Mouse (Mus musculus) thymus, adult 2 months (tissue): ENCODE data around the gene Gfer. TPM values are rescaled to one million over a fixed set of nuclear protein-coding genes. Genes with fewer than 3 reads are reported as not detected.

Experiments used
- DNase-seq: peaks from one replicate; pipeline ENCODE4 v3.0.0; 2021
- H3K27ac ChIP-seq: fragments of 200-500 bp; 2 replicates; pipeline ENCODE4 v1.5.1; 2012; ENCODE audit warnings: low read length, control low read depth; ENCODE audit not compliant: control insufficient read depth, insufficient read depth
- H3K27me3 ChIP-seq: fragments of 200-500 bp; 2 replicates; pipeline ENCODE4 v1.6.1; 2012; ENCODE audit warnings: mild to moderate bottlenecking, low read length, moderate library complexity, mixed read lengths; ENCODE audit not compliant: control insufficient read depth, insufficient read depth
- H3K36me3 ChIP-seq: fragments of 200-500 bp; 2 replicates; pipeline ENCODE4 v1.6.1; 2012; ENCODE audit warnings: mild to moderate bottlenecking, low read length, moderate library complexity; ENCODE audit not compliant: control insufficient read depth, insufficient read depth
- H3K4me1 ChIP-seq: fragments of 200-500 bp; replicated peaks from 2 replicates; pipeline ENCODE4 v1.6.1; 2012; ENCODE audit warnings: low read length; ENCODE audit not compliant: control insufficient read depth, insufficient read depth
- H3K4me3 ChIP-seq: fragments of 200-500 bp; 2 replicates; pipeline ENCODE4 v1.5.1; 2012; ENCODE audit warnings: mild to moderate bottlenecking, low read length, control low read depth, moderate library complexity; ENCODE audit not compliant: control insufficient read depth, insufficient read depth
- CTCF ChIP-seq: fragments of 200-500 bp; IDR thresholded peaks from 2 replicates; pipeline ENCODE4 v1.5.1; 2012; ENCODE audit warnings: mild to moderate bottlenecking, control low read depth, low read length, moderate library complexity, borderline replicate concordance; ENCODE audit not compliant: control insufficient read depth, poor library complexity, insufficient read depth; ENCODE audit errors: extremely low read depth
- POLR2A ChIP-seq: fragments of 200-500 bp; IDR thresholded peaks from 2 replicates; pipeline ENCODE4 v1.6.1; 2012; ENCODE audit warnings: mild to moderate bottlenecking, low read length, control low read depth, moderate library complexity; ENCODE audit not compliant: control insufficient read depth, poor library complexity, insufficient read depth; ENCODE audit errors: extremely low read depth
- WGBS: fragments of 180-500 bp; shearing (Covaris S2); methylation state at CpG from one replicate; pipeline ENCODE4 v1.1.7; 2018; 5-methylcytosine and 5-hydroxymethylcytosine counted together
- polyA plus RNA-seq: library from polyadenylated mRNA; depleted of rRNA; stranded (reverse); fragments of >200 nt; gene quantifications from 2 replicates; pipeline ENCODE4 v1.2.3, GENCODE M21; 2012

Gene Gfer
- polyA plus RNA-seq, 1 experiment = 24.3 TPM

GRCm38 (mm10) chr17:24730787-24731186 lies 34.8 kb upstream of the Gfer start:
- no peak for DNase-seq
- Histone ChIP-seq H3K27me3 (no peaks in the 10 kb centered on the region), H3K4me1 (no peaks in the 10 kb centered on the region), H3K4me3 (no peak overlapping the region), H3K27ac (no peak overlapping the region), H3K36me3 (no peaks in the 10 kb centered on the region)
- TF ChIP-seq POLR2A = no peak
- TF ChIP-seq CTCF = no peak
- WGBS = 83% methylated on average over 14 of the region's 14 CpGs

GRCm38 (mm10) chr17:24729067-24729466 lies 33.1 kb upstream of the Gfer start:
- H3K4me1 ChIP-seq = no peaks in the 10 kb centered on the region
- H3K27ac ChIP-seq = no peak overlapping the region
- H3K27me3 ChIP-seq = no peaks in the 10 kb centered on the region
- H3K36me3 ChIP-seq = no peaks in the 10 kb centered on the region
- H3K4me3 ChIP-seq = no peak overlapping the region
- DNase-seq = no peak
- TF ChIP-seq CTCF (no peak), POLR2A (no peak)
- 93% methylated on average over 6 of the region's 6 CpGs for WGBS

GRCm38 (mm10) chr17:24728184-24728583 lies 32.2 kb upstream of the Gfer start:
- no peaks in the 10 kb centered on the region for H3K36me3 ChIP-seq
- no peak overlapping the region for H3K27ac ChIP-seq
- H3K4me3 ChIP-seq = no peak overlapping the region
- no peak for TF ChIP-seq CTCF
- H3K27me3 ChIP-seq = no peaks in the 10 kb centered on the region
- no peak for DNase-seq
- H3K4me1 ChIP-seq = peaks cover 6% of the 10 kb centered on the region
- 84% methylated on average over 17 of the region's 17 CpGs for WGBS

- 93% methylated on average over 2 of the region's 2 CpGs for WGBS
- DNase-seq = no peak
- no peaks in the 10 kb centered on the region; the same call in 1 of the 2 replicates for H3K36me3 ChIP-seq
- peaks cover 6% of the 10 kb centered on the region for H3K4me1 ChIP-seq
- TF ChIP-seq POLR2A (no peak), CTCF (no peak)
- no peaks in the 10 kb centered on the region for H3K27me3 ChIP-seq
- no peak within 1 kb of the TSS for H3K27ac ChIP-seq
- H3K4me3 ChIP-seq = no peak within 1 kb of the TSS
Measured at GRCm38 (mm10) chr17:24727618-24728017, 31.7 kb upstream of the Gfer start, which contains the start of gene Rpl3l. Rpl3l (plus strand) TSS chr17:24727820.

GRCm38 (mm10) chr17:24725637-24726390 lies 29.9 kb upstream of the Gfer start:
- H3K27me3 ChIP-seq = no peaks in the 10 kb centered on the region
- H3K4me1 ChIP-seq = peaks cover 11% of the 10 kb centered on the region
- H3K4me3 ChIP-seq = no peak overlapping the region
- TF ChIP-seq CTCF = no peak
- TF ChIP-seq POLR2A = no peak
- peaks cover 14% of the 10 kb centered on the region for H3K36me3 ChIP-seq
- DNase-seq = no peak
- no peak overlapping the region for H3K27ac ChIP-seq
- WGBS = 82% methylated on average over 3 of the region's 3 CpGs

- DNase-seq = peak; percentile 95
- H3K27me3 ChIP-seq = no peaks in the 10 kb centered on the region
- TF ChIP-seq CTCF (peak; percentile 97), POLR2A (peak; percentile 81)
- peak within 1 kb of the TSS; percentile 73 for H3K4me3 ChIP-seq
- peaks cover 15% of the 10 kb centered on the region for H3K4me1 ChIP-seq
- H3K27ac ChIP-seq = no peak within 1 kb of the TSS
- H3K36me3 ChIP-seq = peaks cover 14% of the 10 kb centered on the region
- WGBS = under 1% methylated on average over 30 of the region's 30 CpGs
Measured at GRCm38 (mm10) chr17:24724184-24724583, 28.2 kb upstream of the Gfer start, which contains the start of gene Ndufb10. Ndufb10 (minus strand) TSS chr17:24724478.

GRCm38 (mm10) chr17:24723881-24724180 lies 27.9 kb upstream of the Gfer start:
- no peak for TF ChIP-seq POLR2A
- TF ChIP-seq CTCF = no peak
- H3K27me3 ChIP-seq = no peaks in the 10 kb centered on the region
- peaks cover 14% of the 10 kb centered on the region for H3K36me3 ChIP-seq
- no peak for DNase-seq
- H3K27ac ChIP-seq = no peak overlapping the region
- peak overlapping the region; percentile 73 for H3K4me3 ChIP-seq
- H3K4me1 ChIP-seq = peaks cover 16% of the 10 kb centered on the region
- under 1% methylated on average over 15 of the region's 15 CpGs for WGBS
